Mouse (Mus musculus) midbrain, embryonic 10.5 days (tissue): ENCODE results near the gene Anapc15-ps. TPM values are rescaled to one million over a fixed set of nuclear protein-coding genes. Genes with fewer than 3 reads are reported as not detected.

Source experiments
- DNase-seq: peaks from one replicate; pipeline ENCODE4 v3.0.0-alpha.2; 2017; ENCODE audit warnings: low spot score
- H3K27ac ChIP-seq: fragments of 300-500 bp; sonication (generic); replicated peaks from 2 replicates; pipeline ENCODE4 v1.5.1; 2016; ENCODE audit warnings: mild to moderate bottlenecking
- H3K27me3 ChIP-seq: fragments of 300-500 bp; sonication (generic); 2 replicates; pipeline ENCODE4 v1.6.1; 2016; ENCODE audit warnings: low read depth, mild to moderate bottlenecking; ENCODE audit not compliant: poor library complexity, severe bottlenecking
- H3K36me3 ChIP-seq: fragments of 300-500 bp; sonication (generic); 2 replicates; pipeline ENCODE4 v1.6.1; 2016; ENCODE audit warnings: mild to moderate bottlenecking, moderate library complexity
- H3K4me1 ChIP-seq: fragments of 300-500 bp; sonication (generic); 2 replicates; pipeline ENCODE4 v1.6.1; 2016
- H3K4me3 ChIP-seq: fragments of 300-500 bp; sonication (generic); 2 replicates; pipeline ENCODE4 v1.5.1; 2016; ENCODE audit warnings: mild to moderate bottlenecking, moderate library complexity
- H3K9me3 ChIP-seq: fragments of 300-500 bp; sonication (generic); replicated peaks from 2 replicates; pipeline ENCODE4 v1.6.1; 2016; ENCODE audit warnings: mild to moderate bottlenecking
- WGBS: fragments of 180-500 bp; shearing (Covaris S2); methylation state at CpG from one replicate; pipeline ENCODE4 v1.1.7; 2016; 5-methylcytosine and 5-hydroxymethylcytosine counted together
- polyA plus RNA-seq: library from polyadenylated mRNA; unstranded; fragments of >200 nt; fragmentation: Nextera tagmentation; extraction: Ambion mirVana; gene quantifications from 2 replicates; pipeline ENCODE4 v1.2.1, GENCODE M21; 2016

Gene Anapc15-ps
- polyA plus RNA-seq, 1 experiment from 2014 or later: not detected

DNA sequence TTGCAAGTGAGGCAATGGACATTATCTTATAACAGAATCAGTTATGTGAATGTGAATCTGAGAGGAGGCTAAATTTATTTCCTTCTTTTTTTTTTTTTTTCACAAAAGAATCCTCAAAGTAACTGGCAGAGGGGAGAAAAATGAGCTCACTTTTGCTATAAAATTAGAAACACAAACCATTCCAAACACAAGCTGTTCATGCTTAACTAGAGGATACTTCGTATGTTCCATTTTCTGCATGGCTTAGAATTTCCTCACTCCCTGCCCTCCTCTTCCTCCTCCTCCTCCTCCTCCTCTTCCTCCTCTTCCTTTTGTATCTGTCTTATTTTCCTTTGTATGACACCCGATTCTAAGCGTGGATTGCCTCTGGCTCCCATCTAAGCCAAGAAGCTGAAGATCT is 32.5 kb upstream of the Anapc15-ps start:
- Histone ChIP-seq H3K27ac (no peak overlapping the region), H3K4me1 (peaks cover 19% of the 10 kb centered on the region), H3K9me3 (no peaks in the 10 kb centered on the region), H3K4me3 (no peak overlapping the region), H3K36me3 (no peaks in the 10 kb centered on the region), H3K27me3 (no peaks in the 10 kb centered on the region)
- DNase-seq: no peak
- WGBS: 88% methylated on average over 3 of the region's 3 CpGs

DNA sequence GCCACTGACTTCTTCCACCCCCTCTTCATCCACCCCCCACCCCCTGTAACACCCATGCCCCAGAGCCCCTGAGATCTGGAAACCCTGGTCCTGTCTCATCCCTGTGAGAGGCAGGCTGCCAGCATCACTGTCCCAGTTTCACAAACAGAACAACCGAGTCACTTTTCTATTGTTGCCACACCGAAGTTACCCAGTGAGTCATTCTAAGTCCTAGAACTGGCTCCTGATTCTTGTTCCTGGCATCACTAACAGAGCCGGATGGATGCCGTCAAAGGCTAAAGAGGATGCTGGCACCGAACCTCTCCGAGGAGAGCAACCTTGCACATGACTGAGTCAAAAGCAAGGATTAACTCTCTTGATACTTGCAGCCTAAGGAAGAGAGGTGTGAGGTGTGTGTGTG is 31.6 kb upstream of the Anapc15-ps start:
- Histone ChIP-seq H3K9me3 (no peaks in the 10 kb centered on the region), H3K27ac (no peak overlapping the region), H3K4me1 (peaks cover 14% of the 10 kb centered on the region), H3K27me3 (no peaks in the 10 kb centered on the region), H3K4me3 (no peak overlapping the region), H3K36me3 (no peaks in the 10 kb centered on the region)
- 90% methylated on average over 6 of the region's 6 CpGs for WGBS
- DNase-seq: no peak

DNA sequence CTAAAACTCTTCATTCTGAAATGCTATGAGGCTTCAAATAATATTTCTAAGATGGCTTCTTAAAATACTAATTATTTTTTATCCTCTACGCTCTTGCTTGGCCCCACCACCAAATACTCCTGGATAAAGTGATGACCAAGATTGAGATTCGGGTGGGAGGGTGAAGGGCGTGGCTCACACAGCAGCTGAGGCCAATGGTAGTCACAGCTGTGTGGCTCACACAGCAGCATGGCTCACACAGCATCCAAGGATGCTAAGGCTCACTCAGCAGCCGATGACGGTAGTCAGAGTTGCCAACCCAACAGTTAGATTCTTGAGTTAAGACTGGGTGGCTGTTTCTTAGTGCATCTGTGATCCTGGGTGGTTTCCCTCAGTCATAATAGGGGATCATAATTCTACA is 30.5 kb upstream of the Anapc15-ps start:
- no peak overlapping the region for H3K4me3 ChIP-seq
- 90% methylated on average over 5 of the region's 5 CpGs for WGBS
- no peaks in the 10 kb centered on the region for H3K9me3 ChIP-seq
- H3K4me1 ChIP-seq: peaks cover 8% of the 10 kb centered on the region
- H3K36me3 ChIP-seq: no peaks in the 10 kb centered on the region
- no peak for DNase-seq
- no peak overlapping the region for H3K27ac ChIP-seq
- no peaks in the 10 kb centered on the region for H3K27me3 ChIP-seq

DNA sequence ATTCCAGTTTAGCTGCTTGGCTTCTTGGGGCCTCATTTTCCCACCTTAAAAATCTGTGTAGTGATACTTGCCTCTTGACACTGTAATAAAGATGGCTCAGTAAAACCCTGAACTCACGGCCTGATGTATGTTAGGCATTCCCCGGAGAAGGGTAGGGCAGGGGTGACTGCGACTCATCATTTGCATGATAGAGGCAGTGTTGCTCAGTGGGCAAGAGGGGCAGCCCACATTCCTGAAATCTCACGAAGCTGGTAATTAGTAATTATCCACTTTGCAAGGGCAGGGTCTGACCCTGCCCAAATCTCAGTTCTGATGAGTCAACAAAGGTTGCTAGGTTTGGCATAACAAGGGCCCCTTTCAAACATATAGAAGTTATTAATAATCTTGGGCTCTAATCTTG is 27.2 kb upstream of the Anapc15-ps start:
- Histone ChIP-seq H3K9me3 (no peaks in the 10 kb centered on the region), H3K27me3 (no peaks in the 10 kb centered on the region), H3K4me3 (no peak overlapping the region), H3K4me1 (peaks cover 14% of the 10 kb centered on the region), H3K36me3 (no peaks in the 10 kb centered on the region), H3K27ac (no peak overlapping the region)
- no peak for DNase-seq
- 58% methylated on average over 4 of the region's 4 CpGs for WGBS

DNA sequence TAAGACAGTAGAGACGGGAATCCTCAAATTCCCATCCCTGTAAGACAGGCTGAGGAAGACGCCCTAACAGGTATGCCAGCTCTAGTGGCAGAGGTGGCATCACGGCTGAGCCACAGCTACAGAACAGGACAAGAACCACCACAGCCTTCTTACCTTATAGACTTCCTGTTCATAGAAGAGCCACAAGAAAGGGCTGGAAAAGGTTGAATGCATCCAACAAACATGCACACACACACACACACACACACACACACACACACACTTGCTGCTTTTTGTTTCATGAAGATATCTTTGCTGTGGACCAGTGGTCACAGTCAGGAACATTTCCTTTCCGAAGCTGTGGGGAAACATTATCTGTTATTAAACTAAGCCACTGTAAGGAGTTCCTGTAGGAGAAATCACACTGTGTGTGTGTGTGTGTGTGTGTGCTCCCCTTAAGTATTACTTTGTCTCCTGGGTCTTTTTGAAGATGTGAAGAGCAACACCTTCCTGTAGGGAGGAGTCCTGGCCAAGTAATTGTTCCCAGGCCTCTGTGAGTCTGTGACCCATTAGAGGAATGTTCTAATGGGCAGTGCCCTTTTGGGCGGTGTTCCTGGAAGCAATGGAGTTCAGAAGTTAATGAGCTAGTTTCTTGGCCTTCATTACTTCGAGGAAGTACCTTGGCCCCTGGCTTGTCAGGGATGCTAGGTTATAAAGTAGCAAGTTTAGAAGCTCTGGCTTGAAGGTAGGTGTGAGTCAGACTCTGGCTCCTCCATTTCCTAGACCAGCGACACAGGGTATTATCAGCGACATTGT is 25.9 kb upstream of the Anapc15-ps start:
- Histone ChIP-seq H3K4me3 (no peak overlapping the region), H3K36me3 (no peaks in the 10 kb centered on the region), H3K4me1 (peaks cover 17% of the 10 kb centered on the region), H3K9me3 (no peaks in the 10 kb centered on the region), H3K27ac (no peak overlapping the region), H3K27me3 (no peaks in the 10 kb centered on the region)
- DNase-seq: no peak
- 87% methylated on average over 8 of the region's 8 CpGs for WGBS

DNA sequence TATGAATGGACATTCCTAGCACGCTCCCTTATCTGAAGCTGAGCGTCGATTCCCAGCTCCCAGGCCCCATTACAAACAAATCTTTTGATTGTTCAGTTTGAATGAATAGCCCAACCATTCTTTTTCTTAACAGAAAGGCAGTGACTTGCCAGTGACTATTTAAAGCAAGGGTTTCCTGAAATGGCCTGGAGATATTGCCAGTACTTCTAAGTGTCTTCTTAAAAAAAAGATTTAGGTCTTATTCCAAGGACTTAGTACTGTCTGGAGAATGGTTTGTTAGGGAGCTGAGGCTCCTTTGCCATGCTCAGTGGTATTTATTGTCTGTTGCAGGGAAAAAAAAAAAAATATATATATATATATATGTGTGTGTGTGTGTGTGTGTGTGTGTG is 23.0 kb upstream of the Anapc15-ps start:
- H3K27ac ChIP-seq: 0 out of 2 replicates have a peak overlapping the region, but pooled peaks have one; percentile 24
- DNase-seq: no peak
- H3K4me3 ChIP-seq: no peak overlapping the region
- 38% methylated on average over 3 of the region's 3 CpGs for WGBS
- H3K9me3 ChIP-seq: no peaks in the 10 kb centered on the region
- no peaks in the 10 kb centered on the region for H3K27me3 ChIP-seq
- H3K4me1 ChIP-seq: peaks cover 17% of the 10 kb centered on the region
- H3K36me3 ChIP-seq: no peaks in the 10 kb centered on the region

DNA sequence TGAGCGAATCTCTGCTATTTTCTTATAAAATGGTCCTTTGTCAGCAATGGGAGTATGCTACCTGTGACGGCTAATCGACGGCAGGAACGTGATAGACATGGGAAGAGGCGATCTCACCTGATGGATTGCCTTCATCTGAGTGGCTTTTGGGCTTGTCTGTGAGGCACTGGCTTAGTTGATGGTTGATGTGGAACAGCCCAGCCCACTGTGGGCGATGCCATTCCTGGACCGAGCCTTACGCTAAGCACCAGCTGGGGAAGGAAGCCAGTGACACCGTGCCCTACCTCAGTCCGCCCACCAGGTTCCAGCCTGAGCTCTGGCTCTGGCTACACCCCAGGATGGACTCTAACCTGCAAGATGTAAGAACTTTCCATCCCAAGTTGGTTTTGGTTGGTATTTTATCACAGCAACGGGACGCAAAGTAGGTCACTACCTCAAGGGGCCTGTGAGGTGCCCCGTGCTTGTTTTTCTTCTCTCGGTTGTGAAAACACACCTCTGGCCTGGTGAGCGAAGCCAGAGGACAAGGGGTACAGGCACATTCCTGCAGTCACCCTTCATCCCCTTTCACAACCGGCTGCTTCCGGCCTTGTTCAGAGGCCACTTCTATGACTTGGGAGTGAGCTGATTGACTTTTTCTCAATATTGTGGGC is 22.5 kb upstream of the Anapc15-ps start:
- Histone ChIP-seq H3K9me3 (no peaks in the 10 kb centered on the region), H3K27ac (peak overlapping the region; percentile 24), H3K36me3 (no peaks in the 10 kb centered on the region), H3K4me3 (no peak overlapping the region), H3K4me1 (peaks cover 17% of the 10 kb centered on the region), H3K27me3 (no peaks in the 10 kb centered on the region)
- DNase-seq: no peak
- 81% methylated on average over 18 of the region's 18 CpGs for WGBS

DNA sequence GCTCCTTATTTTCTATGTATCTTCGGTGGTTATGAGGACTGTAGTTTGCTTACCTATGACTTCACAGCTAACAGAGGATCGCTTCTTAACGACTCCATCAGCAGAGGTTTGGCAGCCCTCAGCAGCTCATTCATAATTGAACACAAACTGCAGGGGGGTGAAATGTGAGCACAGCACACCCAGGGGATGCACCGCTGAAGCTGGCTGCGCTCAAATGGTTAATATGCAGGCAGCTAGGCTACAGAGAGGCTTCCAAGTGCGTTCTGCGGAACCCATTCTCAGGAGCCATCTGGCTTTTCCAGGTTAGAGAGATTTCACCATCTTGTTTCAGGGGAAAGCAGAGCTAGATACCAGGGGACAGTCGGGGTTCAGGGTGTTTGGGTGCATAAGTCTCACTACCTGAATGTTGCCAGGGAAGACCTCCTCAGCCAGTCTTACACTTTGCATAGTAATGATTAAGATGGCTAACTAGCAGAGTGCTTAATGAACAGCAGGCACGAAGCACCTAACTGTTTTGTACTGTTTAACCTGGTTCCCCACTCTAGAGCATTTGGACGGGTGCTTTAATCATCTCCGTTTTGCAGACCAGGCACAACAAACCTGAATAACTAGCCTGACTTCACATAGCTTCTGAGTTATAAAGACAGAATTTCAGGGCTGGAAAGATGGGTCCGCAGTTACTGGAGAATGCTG is 21.5 kb upstream of the Anapc15-ps start:
- Histone ChIP-seq H3K4me1 (peaks cover 13% of the 10 kb centered on the region), H3K27ac (0 out of 2 replicates have a peak overlapping the region, but pooled peaks have one; percentile 33), H3K27me3 (no peaks in the 10 kb centered on the region), H3K4me3 (no peak overlapping the region), H3K9me3 (no peaks in the 10 kb centered on the region), H3K36me3 (no peaks in the 10 kb centered on the region)
- DNase-seq: no peak
- WGBS: 77% methylated on average over 12 of the region's 12 CpGs

DNA sequence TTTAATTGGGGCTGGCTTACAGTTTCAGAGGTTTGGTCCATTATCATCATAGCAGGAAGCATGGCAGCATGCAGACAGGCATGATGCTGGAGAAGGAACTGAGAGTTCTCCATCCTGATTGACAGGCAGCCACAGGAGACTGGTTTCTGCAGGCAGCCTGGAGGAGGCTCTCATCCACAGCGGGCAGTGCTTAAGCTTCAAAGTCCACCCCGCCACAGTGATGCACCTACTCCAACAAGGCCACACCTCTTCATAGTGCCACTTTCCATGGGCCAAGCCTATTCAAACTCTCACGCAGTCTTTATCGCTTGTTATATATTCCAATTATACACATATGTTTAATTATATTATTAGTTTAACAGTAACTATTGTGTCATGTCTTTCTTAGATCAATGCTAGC is 18.1 kb upstream of the Anapc15-ps start:
- no peaks in the 10 kb centered on the region for H3K27me3 ChIP-seq
- no peak overlapping the region for H3K4me3 ChIP-seq
- no peaks in the 10 kb centered on the region for H3K9me3 ChIP-seq
- DNase-seq: no peak
- H3K4me1 ChIP-seq: peaks cover 18% of the 10 kb centered on the region
- H3K27ac ChIP-seq: no peak overlapping the region
- H3K36me3 ChIP-seq: no peaks in the 10 kb centered on the region
- 94% methylated on average over 4 of the region's 4 CpGs for WGBS

DNA sequence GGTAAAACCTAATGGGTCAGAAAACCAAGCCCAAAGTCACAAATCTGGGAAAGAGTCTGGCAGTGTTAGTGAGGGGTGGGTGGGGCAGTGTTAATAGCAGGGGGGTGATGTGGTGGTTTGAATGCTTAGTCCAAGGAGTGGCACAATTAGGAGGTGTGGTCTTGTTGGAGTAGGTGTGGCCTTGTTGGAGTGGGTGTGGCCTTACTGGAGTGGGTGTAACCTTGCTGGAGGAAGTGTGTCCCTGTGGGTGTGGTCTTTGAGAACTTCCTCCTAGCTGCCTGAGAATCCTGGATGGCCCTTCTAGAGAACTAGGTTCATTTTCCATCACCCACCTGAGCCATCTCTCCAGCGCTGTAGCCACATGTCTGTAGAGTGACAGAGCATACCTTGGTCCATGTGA is 16.6 kb upstream of the Anapc15-ps start:
- WGBS: 86% methylated on average over 1 of the region's 1 CpGs
- no peak for DNase-seq

DNA sequence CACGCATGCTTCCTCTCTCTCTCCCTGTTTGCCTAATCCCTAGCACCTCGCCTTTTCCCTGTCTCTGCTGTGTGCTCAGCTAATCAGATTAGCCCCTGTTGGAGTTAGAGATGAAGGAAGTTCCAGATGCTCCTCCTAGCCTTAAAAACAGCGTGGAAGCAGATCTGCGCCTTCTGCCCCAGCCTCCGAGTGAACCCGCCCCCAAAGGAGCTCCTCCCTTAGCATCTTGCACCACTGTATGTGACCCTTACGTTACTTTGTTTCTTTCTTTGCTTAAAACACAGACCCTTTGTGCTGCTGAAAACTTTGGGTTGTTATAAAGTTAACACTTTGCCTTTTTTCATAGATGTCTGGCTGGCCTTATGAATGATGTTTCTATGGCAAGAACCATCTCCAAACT is 15.8 kb upstream of the Anapc15-ps start:
- H3K4me1 ChIP-seq: peaks cover 20% of the 10 kb centered on the region
- no peaks in the 10 kb centered on the region for H3K36me3 ChIP-seq
- 68% methylated on average over 7 of the region's 7 CpGs for WGBS
- DNase-seq: no peak
- no peaks in the 10 kb centered on the region for H3K9me3 ChIP-seq
- H3K4me3 ChIP-seq: no peak overlapping the region
- no peak overlapping the region for H3K27ac ChIP-seq
- H3K27me3 ChIP-seq: no peaks in the 10 kb centered on the region

More for the DNA sequence above, 16.6 kb upstream of the Anapc15-ps start:
- Histone ChIP-seq H3K9me3 (no peaks in the 10 kb centered on the region), H3K36me3 (no peaks in the 10 kb centered on the region), H3K27ac (no peak overlapping the region), H3K27me3 (no peaks in the 10 kb centered on the region), H3K4me1 (peaks cover 25% of the 10 kb centered on the region), H3K4me3 (no peak overlapping the region)

DNA sequence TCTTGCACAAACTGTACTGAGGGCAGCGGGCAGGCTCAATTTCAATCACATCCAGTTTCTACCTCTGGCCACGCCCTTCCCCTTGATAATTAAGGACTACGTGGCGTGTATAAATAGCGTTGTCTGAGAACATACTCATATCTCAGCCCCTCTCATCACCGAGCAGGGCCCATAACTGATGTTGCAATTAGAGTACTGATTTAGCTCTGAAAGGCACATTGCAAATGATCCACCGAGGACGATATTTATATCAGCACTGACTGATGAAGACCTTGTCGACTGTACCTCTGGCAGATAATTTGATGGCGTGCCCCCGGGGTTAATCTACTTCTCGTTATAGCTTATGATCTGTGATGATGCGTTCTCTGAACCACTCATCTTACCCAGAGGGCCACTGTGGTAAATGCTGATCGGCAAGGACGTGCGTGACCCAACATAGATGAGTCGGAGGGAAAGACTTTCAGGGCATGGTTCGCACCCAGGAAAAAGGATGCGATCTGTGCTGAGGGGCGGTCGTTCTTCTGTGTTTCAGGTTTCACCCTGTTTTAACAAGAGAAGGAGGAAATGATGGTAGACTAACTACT is 14.4 kb upstream of the Anapc15-ps start:
- H3K36me3 ChIP-seq: no peaks in the 10 kb centered on the region
- H3K27ac ChIP-seq: no peak overlapping the region
- no peak overlapping the region for H3K4me3 ChIP-seq
- no peak for DNase-seq
- H3K27me3 ChIP-seq: no peaks in the 10 kb centered on the region
- 90% methylated on average over 21 of the region's 21 CpGs for WGBS
- H3K9me3 ChIP-seq: no peaks in the 10 kb centered on the region
- peaks cover 20% of the 10 kb centered on the region for H3K4me1 ChIP-seq
